Mouse (Mus musculus) bone marrow, adult 2 months (tissue): Measurements from ENCODE around the gene Pofut1.

Experiments used
- CTCF ChIP-seq: fragments of 200-500 bp; IDR thresholded peaks from 2 replicates; pipeline ENCODE4 v1.5.1; 2011; ENCODE audit warnings: low read length, control low read depth; ENCODE audit not compliant: control insufficient read depth, insufficient read depth
- POLR2A ChIP-seq: fragments of 200-500 bp; IDR thresholded peaks from 2 replicates; pipeline ENCODE4 v1.6.1; 2011; ENCODE audit warnings: low read depth, mild to moderate bottlenecking, control low read depth, low read length, borderline replicate concordance; ENCODE audit not compliant: control insufficient read depth

GRCm38 (mm10) chr2:153305240-153305639 lies 63.9 kb downstream of the Pofut1 start:
- TF ChIP-seq CTCF (no peak), POLR2A (no peak)
